Mouse (Mus musculus) kidney, postnatal 0 days (tissue): Measurements from ENCODE around the gene Zfp28. TPM values are rescaled to one million over a fixed set of nuclear protein-coding genes. Genes with fewer than 3 reads are reported as not detected.

ENCODE experiments used
- ATAC-seq: fragments of 200-750 bp; cut with Nextera tagmentation; replicated peaks from 2 replicates; pipeline ENCODE4 v1.8.0; 2017; ENCODE audit warnings: low read depth, moderate number of reproducible peaks, moderate TSS enrichment, moderate library complexity; ENCODE audit not compliant: low FRiP score
- DNase-seq: peaks from one replicate; pipeline ENCODE4 v3.0.0-alpha.2; 2016; ENCODE audit warnings: low spot score
- H3K27ac ChIP-seq: fragments of 300-500 bp; sonication (generic); 2 replicates; pipeline ENCODE4 v1.5.1; 2014; ENCODE audit warnings: mild to moderate bottlenecking
- H3K27me3 ChIP-seq: fragments of 300-500 bp; sonication (generic); 2 replicates; pipeline ENCODE4 v1.6.1; 2014; ENCODE audit warnings: low read length, mixed read lengths; ENCODE audit not compliant: insufficient read depth
- H3K36me3 ChIP-seq: fragments of 300-500 bp; sonication (generic); 2 replicates; pipeline ENCODE4 v1.6.1; 2014; ENCODE audit warnings: low read length, mixed read lengths; ENCODE audit not compliant: insufficient read depth
- H3K4me1 ChIP-seq: fragments of 300-500 bp; sonication (generic); replicated peaks from 2 replicates; pipeline ENCODE4 v1.6.1; 2014; ENCODE audit warnings: antibody characterized with exemption, low read length, mixed read lengths; ENCODE audit not compliant: insufficient read depth
- H3K4me2 ChIP-seq: fragments of 300-500 bp; sonication (generic); 2 replicates; pipeline ENCODE4 v1.6.1; 2014; ENCODE audit warnings: mild to moderate bottlenecking, low read length, moderate library complexity, mixed read lengths
- H3K4me3 ChIP-seq: fragments of 300-500 bp; sonication (generic); replicated peaks from 2 replicates; pipeline ENCODE4 v1.5.1; 2014; ENCODE audit warnings: low read depth, low read length
- H3K9ac ChIP-seq: fragments of 300-500 bp; sonication (generic); 2 replicates; pipeline ENCODE4 v1.6.1; 2014; ENCODE audit warnings: low read depth, low read length
- H3K9me3 ChIP-seq: fragments of 300-500 bp; sonication (generic); replicated peaks from 2 replicates; pipeline ENCODE4 v1.6.1; 2016; ENCODE audit warnings: low read length, inconsistent platforms, mixed read lengths
- CTCF ChIP-seq: IDR thresholded peaks from 2 replicates; pipeline ENCODE4 v1.5.1; 2016; ENCODE audit warnings: antibody characterized with exemption, low read depth, mild to moderate bottlenecking, moderate library complexity
- WGBS: fragments of 180-500 bp; shearing (Covaris S2); extraction: QIAGEN DNeasy Blood & Tissue Kit; methylation state at CpG from one replicate; pipeline ENCODE4 v1.1.7; 2014; 5-methylcytosine and 5-hydroxymethylcytosine counted together
- polyA plus RNA-seq: library from polyadenylated mRNA; unstranded; fragments of >200 nt; fragmentation: Nextera tagmentation; extraction: Ambion mirVana; gene quantifications from 2 replicates; pipeline ENCODE4 v1.2.1, GENCODE M21; 2015

Gene Zfp28
- polyA plus RNA-seq, 1 experiment from 2014 or later = 7.4 TPM

GRCm38 (mm10) chr7:6369460-6369859 lies 13.6 kb upstream of the Zfp28 start:
- Histone ChIP-seq H3K4me1 (no peaks in the 10 kb centered on the region), H3K9ac (no peak overlapping the region), H3K27me3 (no peaks in the 10 kb centered on the region), H3K36me3 (no peaks in the 10 kb centered on the region), H3K4me2 (no peak overlapping the region), H3K4me3 (no peak overlapping the region), H3K27ac (no peak overlapping the region), H3K9me3 (no peaks in the 10 kb centered on the region)
- WGBS = 90% methylated on average over 3 of the region's 3 CpGs
- ATAC-seq = no peak
- DNase-seq = no peak
- no peak for TF ChIP-seq CTCF

GRCm38 (mm10) chr7:6372993-6373392 lies 10.1 kb upstream of the Zfp28 start:
- TF ChIP-seq CTCF = no peak
- no peaks in the 10 kb centered on the region for H3K36me3 ChIP-seq
- H3K9me3 ChIP-seq = no peaks in the 10 kb centered on the region
- H3K4me3 ChIP-seq = no peak overlapping the region
- no peak for ATAC-seq
- no peak overlapping the region for H3K4me2 ChIP-seq
- WGBS = 89% methylated on average over 3 of the region's 3 CpGs
- H3K9ac ChIP-seq = no peak overlapping the region
- no peak for DNase-seq
- H3K4me1 ChIP-seq = no peaks in the 10 kb centered on the region
- H3K27me3 ChIP-seq = no peaks in the 10 kb centered on the region
- H3K27ac ChIP-seq = no peak overlapping the region

GRCm38 (mm10) chr7:6378441-6378840 lies 4.7 kb upstream of the Zfp28 start:
- Histone ChIP-seq H3K4me1 (0 out of 2 replicates have a peak, but pooled peaks cover 3% of the 10 kb centered on the region), H3K27me3 (no peaks in the 10 kb centered on the region), H3K27ac (no peak overlapping the region), H3K4me3 (no peak overlapping the region), H3K9ac (no peak overlapping the region), H3K4me2 (no peak overlapping the region), H3K36me3 (no peaks in the 10 kb centered on the region), H3K9me3 (no peaks in the 10 kb centered on the region)
- 82% methylated on average over 8 of the region's 8 CpGs for WGBS
- TF ChIP-seq CTCF = no peak
- ATAC-seq (no peak), DNase-seq (no peak)

- WGBS = 89% methylated on average over 2 of the region's 2 CpGs
- Histone ChIP-seq H3K36me3 (no peaks in the 10 kb centered on the region), H3K9ac (no peak overlapping the region), H3K4me1 (0 out of 2 replicates have a peak, but pooled peaks cover 3% of the 10 kb centered on the region), H3K9me3 (no peaks in the 10 kb centered on the region), H3K4me2 (no peak overlapping the region), H3K27ac (no peak overlapping the region), H3K27me3 (no peaks in the 10 kb centered on the region), H3K4me3 (no peak overlapping the region)
- TF ChIP-seq CTCF = peak; percentile 40
- ATAC-seq = no peak
- no peak for DNase-seq
These were observed 1.7 kb upstream of the Zfp28 start for GRCm38 (mm10) chr7:6381431-6381830.

GRCm38 (mm10) chr7:6384011-6384410 lies 916 bp downstream of the Zfp28 start:
- Histone ChIP-seq H3K36me3 (no peaks in the 10 kb centered on the region), H3K27ac (no peak overlapping the region), H3K9me3 (no peaks in the 10 kb centered on the region), H3K4me3 (peak overlapping the region; percentile 50; the same call in 1 of the 2 replicates), H3K4me1 (0 out of 2 replicates have a peak, but pooled peaks cover 3% of the 10 kb centered on the region), H3K4me2 (peak overlapping the region; percentile 62), H3K9ac (no peak overlapping the region), H3K27me3 (no peaks in the 10 kb centered on the region)
- TF ChIP-seq CTCF = no peak
- ATAC-seq (no peak), DNase-seq (no peak)
- WGBS = 60% methylated on average over 8 of the region's 8 CpGs

DNA sequence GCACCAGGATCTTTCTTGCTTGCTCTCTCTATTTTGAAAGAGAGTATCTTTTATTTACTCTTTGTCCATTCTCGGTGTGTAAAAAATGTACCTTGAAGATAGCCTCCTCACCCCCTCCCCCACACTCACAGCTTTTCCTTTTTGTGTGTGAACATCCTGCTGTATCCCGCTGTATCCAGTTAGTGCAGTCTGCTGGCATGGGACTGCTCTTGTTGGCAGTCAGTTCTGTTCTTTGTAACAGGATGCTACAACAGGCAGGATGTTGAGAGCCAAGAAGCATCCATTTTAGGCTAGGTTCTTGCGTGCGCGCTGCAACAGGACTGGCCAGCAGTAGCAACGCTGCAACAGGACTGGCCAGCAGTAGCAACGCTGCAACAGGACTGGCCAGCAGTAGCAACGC lies 3.9 kb downstream of the Zfp28 start:
- DNase-seq (no peak), ATAC-seq (no peak)
- H3K4me2 ChIP-seq = no peak overlapping the region
- 0 out of 2 replicates have a peak, but pooled peaks cover 10% of the 10 kb centered on the region for H3K36me3 ChIP-seq
- 0 out of 2 replicates have a peak, but pooled peaks cover 3% of the 10 kb centered on the region for H3K4me1 ChIP-seq
- H3K9ac ChIP-seq = no peak overlapping the region
- H3K27me3 ChIP-seq = no peaks in the 10 kb centered on the region
- H3K4me3 ChIP-seq = no peak overlapping the region
- TF ChIP-seq CTCF = no peak
- 96% methylated on average over 8 of the region's 8 CpGs for WGBS
- H3K9me3 ChIP-seq = no peaks in the 10 kb centered on the region
- no peak overlapping the region for H3K27ac ChIP-seq

DNA sequence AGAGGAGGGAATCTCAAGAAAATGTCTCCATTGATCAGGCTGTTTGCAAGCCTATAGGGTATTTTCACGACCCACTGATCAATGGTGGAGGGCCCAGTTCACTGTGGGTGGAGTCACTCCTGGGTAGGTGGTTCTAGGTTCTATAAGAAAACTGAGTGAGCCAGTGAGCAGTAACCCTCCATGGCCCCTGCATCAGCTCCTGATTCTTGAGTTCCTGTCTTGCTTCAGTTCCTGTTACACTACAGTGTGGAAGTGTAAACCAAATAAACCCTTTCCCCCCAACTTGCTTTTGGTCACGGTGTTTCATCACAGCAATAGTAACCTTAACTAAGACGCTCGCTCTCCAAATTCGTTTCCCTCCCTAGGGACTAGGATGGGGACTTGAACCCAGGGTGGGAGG lies 5.9 kb downstream of the Zfp28 start:
- DNase-seq = no peak
- no peak for TF ChIP-seq CTCF
- WGBS = 85% methylated on average over 5 of the region's 5 CpGs
- H3K4me1 ChIP-seq = no peaks in the 10 kb centered on the region
- no peak overlapping the region for H3K4me2 ChIP-seq
- no peak for ATAC-seq
- no peak overlapping the region for H3K4me3 ChIP-seq
- no peaks in the 10 kb centered on the region for H3K27me3 ChIP-seq
- H3K9ac ChIP-seq = no peak overlapping the region
- H3K9me3 ChIP-seq = no peaks in the 10 kb centered on the region
- peaks cover 19% of the 10 kb centered on the region for H3K36me3 ChIP-seq
- H3K27ac ChIP-seq = no peak overlapping the region
